Mouse (Mus musculus) retina, postnatal 7 days (tissue): ENCODE results near the gene Myl10.
"Not testable (repeated sequence)": the region's sequence is repeated elsewhere in the genome, so short reads cannot be mapped to it uniquely, and the experiment has no call there.

Experiments
- DNase-seq: peaks from one replicate; pipeline ENCODE4 v3.0.0-alpha.2; 2012; ENCODE audit warnings: low read depth, low spot score

The Myl10 gene

GRCm38 (mm10) chr5:136692784-136693183 lies at the start of gene Myl10:
TSS of gene Myl10 (plus strand) at chr5:136693146.
- no peak for DNase-seq

GRCm38 (mm10) chr5:136646731-136647328 lies 46.1 kb upstream of the Myl10 start:
- DNase-seq: no peak

- no peak for DNase-seq
Observed at GRCm38 (mm10) chr5:136649071-136649470, 43.9 kb upstream of the Myl10 start.

GRCm38 (mm10) chr5:136649655-136650054 lies 43.3 kb upstream of the Myl10 start:
- no peak for DNase-seq

- DNase-seq: no peak
Observed at GRCm38 (mm10) chr5:136654481-136654880, 38.5 kb upstream of the Myl10 start.

- no peak for DNase-seq
Observed at GRCm38 (mm10) chr5:136656830-136657395, 36.0 kb upstream of the Myl10 start.

- not testable (repeated sequence) for DNase-seq
Observed at GRCm38 (mm10) chr5:136660721-136661120, 32.2 kb upstream of the Myl10 start.

- DNase-seq: no peak
Observed at GRCm38 (mm10) chr5:136662281-136662680, 30.7 kb upstream of the Myl10 start.

GRCm38 (mm10) chr5:136662822-136663221 lies 30.1 kb upstream of the Myl10 start:
- no peak for DNase-seq

- peak; percentile 72 for DNase-seq
Observed at GRCm38 (mm10) chr5:136664497-136664896, 28.4 kb upstream of the Myl10 start.

- DNase-seq: no peak
Observed at GRCm38 (mm10) chr5:136676315-136677030, 16.5 kb upstream of the Myl10 start.

- no peak for DNase-seq
Observed at GRCm38 (mm10) chr5:136678840-136679348, 14.1 kb upstream of the Myl10 start.

GRCm38 (mm10) chr5:136686349-136686748 lies 6.6 kb upstream of the Myl10 start:
- DNase-seq: no peak

- no peak for DNase-seq
Observed at GRCm38 (mm10) chr5:136687561-136687960, 5.4 kb upstream of the Myl10 start.

- DNase-seq: no peak
Observed at GRCm38 (mm10) chr5:136688841-136689240, 4.1 kb upstream of the Myl10 start.

- DNase-seq: no peak
Observed at GRCm38 (mm10) chr5:136691170-136691569, 1.8 kb upstream of the Myl10 start.

GRCm38 (mm10) chr5:136693418-136693817 lies 472 bp downstream of the Myl10 start:
- no peak for DNase-seq

GRCm38 (mm10) chr5:136694976-136695375 lies 2.0 kb downstream of the Myl10 start:
- no peak for DNase-seq

GRCm38 (mm10) chr5:136696516-136696915 lies 3.6 kb downstream of the Myl10 start:
- DNase-seq: no peak

GRCm38 (mm10) chr5:136697618-136698017 lies 4.7 kb downstream of the Myl10 start:
- no peak for DNase-seq

GRCm38 (mm10) chr5:136702159-136702725 lies 9.3 kb downstream of the Myl10 start:
- DNase-seq: no peak

- DNase-seq: peak; percentile 43
Observed at GRCm38 (mm10) chr5:136703751-136704150, 10.8 kb downstream of the Myl10 start.
